Mouse (Mus musculus) v-Abl transformed pro-B cells (cell line): Measurements from ENCODE around the gene Eif3k.

Experiments used
- in situ Hi-C, 2 experiments: fragments of 400-800 bp; cut with MboI; formaldehyde crosslinking; loops; one replicate each; pipeline ENCODE4 v1.15.1; 2025; ENCODE audit not compliant: unreplicated experiment in 2 of 2

The Eif3k gene

DNA sequence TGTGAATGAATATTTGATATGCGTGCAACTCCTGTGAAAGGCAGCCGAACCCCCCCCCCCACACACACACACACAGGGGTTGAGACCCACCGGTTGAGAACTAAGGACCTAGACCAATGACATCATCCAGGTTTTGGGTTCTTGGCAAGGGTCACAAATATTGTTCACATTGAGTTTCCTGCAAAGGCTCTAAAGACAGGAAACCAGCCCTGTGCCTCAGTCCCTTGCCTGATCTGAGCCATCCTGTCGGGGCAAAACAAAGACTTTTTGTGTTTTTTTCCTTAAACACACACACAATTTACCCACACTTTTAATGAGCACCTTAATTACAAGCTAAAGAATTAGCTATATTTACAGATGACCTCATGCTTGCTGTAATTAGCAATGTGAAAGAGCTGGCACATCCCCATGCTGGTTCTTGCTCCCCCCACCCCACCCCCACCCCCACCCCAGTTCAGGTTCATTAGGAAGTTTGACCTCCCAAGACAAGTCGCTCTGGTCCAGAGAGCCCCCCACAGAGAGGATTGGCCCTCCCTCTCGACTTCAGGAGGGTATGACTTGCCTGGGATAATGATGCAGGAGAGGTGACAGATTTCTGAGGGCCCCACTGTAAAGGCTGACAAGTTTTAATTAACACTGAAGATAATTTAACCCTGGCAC is 36.8 kb downstream of the Eif3k start:
- in situ Hi-C loops, result no loop called here

- in situ Hi-C loops, result no loop called here
Observed at GRCm38 (mm10) chr7:28943451-28944180, 38.0 kb downstream of the Eif3k start.

- in situ Hi-C loops, result no loop called here
Observed at GRCm38 (mm10) chr7:28941542-28941941, 40.1 kb downstream of the Eif3k start.

GRCm38 (mm10) chr7:28941129-28941528 is 40.5 kb downstream of the Eif3k start:
- in situ Hi-C loops, result no loop called here

DNA sequence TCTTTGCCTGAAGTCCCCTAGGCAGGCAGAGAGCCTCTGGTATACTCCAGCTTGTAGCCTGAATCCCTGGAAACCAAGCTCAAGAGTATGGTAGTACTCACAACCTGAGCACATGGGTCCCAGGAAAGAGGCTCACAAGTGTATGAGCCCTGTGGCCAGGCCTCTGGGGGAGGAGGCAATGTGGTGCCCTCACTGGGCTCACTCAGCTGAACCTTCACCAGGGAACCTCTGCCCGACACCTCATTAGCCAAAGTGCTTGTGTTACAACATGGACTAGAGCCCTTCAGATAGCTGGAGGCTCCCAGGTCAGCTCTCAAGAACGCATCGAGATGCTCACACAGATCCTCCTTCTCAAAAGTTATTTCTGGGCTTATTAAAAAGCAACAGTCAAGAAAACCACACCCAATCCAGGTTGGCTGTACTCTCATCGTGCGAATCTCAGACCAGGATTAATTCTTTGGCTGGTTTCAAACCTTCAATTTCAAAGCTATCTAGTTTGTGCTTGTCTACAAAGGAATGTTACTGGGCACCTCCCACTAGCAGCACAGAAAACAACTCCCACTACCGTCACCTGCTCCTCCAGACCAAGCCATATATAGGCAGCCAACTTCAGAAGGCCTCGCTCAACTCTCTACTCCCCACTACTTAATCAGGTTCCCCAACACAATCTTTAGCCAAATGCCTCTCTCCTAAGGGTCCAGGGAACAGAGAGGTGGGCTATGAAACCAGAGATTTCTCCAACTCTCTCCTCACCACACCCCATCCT is 42.1 kb downstream of the Eif3k start:
- in situ Hi-C loops, result no loop called here

GRCm38 (mm10) chr7:28938654-28939053 is 43.0 kb downstream of the Eif3k start:
- in situ Hi-C loops, result no loop called here

- in situ Hi-C loops, result no loop called here
Observed at GRCm38 (mm10) chr7:28936787-28937186, 44.9 kb downstream of the Eif3k start.

DNA sequence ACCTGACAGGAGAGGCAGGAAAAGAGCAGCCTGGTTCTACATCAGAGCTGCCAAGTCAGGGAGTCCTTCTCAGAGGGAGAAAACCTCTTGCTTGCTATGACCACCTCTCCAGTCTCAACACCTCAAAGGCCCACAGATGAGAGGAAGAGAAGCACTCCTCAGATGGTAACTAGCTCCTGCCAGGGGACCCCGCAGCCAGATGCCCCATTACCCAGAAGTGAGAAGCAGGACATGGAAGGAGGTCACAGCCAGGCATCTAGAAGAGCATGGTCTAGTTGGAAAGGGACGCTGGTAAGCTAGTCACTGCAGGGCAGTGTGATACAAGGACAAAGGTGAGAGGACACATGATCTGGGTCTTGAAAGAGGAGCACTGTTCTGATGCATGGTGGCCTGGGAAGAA is 47.8 kb downstream of the Eif3k start:
- in situ Hi-C loops, result no loop called here

- in situ Hi-C loops, result no loop called here
Observed at GRCm38 (mm10) chr7:28932421-28933041, 49.1 kb downstream of the Eif3k start.

DNA sequence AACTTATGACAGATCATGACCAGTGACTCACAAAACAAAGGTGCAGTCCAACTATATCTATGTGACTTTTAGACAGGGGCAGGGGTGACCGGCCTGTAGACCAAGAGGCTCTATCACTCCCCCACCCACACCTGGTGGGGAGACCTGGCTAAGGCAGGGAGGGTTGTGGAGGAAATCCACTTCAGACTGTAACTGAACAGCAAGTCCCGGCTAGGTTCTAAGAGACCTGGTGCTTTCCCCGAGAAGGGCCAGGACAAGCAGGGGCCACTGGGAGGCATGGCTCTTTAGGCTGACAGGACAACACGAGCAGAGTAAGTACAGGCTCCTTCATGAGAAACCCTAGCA is 50.0 kb downstream of the Eif3k start:
- in situ Hi-C loops, result no loop called here

DNA sequence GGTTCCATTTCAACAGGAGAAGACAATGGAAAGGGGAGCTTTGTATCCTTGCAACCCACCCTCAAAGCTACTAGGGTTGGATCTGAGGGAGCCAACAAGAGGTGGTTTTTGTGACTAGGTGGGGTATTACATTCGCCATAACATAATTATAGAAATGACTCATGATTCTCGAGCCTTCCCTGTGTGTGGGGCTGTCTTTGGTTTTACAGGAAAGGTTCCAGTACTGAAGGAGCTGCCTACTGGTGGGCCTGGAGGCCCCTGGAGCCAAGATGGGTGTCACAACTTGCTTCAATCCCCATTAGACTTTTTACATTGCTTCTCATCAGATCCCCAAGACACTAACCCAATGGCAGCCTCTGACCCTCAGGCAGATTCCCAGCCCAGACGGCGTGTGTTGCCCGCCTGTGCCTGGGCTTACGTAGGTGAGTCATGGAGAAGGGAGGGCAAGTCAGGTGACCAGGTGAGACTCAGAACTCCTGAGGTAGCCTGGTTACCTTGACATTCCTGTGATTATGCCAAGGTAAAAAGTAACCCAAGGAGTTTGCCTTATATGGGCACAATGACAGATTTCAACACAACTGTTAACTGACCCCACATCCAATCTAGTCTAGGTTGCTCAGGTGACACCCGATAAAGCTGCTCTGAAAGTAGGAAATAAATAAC is 50.5 kb downstream of the Eif3k start:
- in situ Hi-C loops, result no loop called here

- in situ Hi-C loops, result no loop called here
Observed at GRCm38 (mm10) chr7:28930320-28931031, 51.2 kb downstream of the Eif3k start.

- in situ Hi-C loops, result no loop called here
Observed at GRCm38 (mm10) chr7:28929381-28929780, 52.3 kb downstream of the Eif3k start.

- in situ Hi-C loops, result no loop called here
Observed at GRCm38 (mm10) chr7:28926172-28926571, 55.5 kb downstream of the Eif3k start.

- in situ Hi-C loops, result no loop called here
Observed at GRCm38 (mm10) chr7:28925317-28925716, 56.3 kb downstream of the Eif3k start.

DNA sequence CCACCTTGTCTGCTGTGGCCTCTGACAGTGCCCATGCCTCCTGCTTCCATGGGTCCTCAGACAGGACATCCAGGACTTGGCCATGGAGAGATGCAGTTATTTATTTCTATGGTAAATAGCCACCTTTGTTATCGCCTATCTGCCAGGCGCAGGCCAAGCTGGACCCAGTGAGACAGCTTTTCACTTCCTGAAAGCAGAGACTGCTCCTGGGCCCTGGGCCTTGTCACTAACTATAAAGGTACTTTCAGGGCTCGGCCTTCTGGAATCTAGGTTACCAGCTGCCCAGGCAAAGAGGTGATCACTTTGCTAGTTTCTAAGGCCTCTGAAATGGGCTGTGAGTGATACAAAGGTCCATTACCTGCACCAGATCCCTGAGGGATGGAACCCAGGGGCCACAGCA is 56.9 kb downstream of the Eif3k start:
- in situ Hi-C loops, result no loop called here

DNA sequence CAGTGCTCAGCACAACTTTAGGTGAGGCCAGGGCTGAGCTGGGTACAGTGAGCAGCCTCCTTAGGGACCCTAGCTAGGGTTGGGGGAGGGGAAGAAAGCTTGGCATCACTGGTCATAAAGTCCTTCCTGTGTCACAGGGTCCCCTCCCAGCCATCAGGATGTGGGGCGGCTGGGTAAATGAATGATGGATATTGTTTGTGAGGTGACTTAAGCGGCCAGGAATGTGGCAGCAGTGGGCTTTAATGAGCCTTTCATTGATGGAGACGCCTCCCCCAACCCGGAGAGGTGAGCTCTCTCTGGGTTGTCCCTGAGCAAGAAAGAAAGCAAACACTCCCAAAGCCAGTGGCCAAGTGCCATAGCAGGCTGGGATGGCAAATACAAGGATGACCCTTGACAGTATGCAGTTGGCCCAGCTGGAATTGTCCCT is 57.8 kb downstream of the Eif3k start:
- in situ Hi-C loops, result no loop called here

DNA sequence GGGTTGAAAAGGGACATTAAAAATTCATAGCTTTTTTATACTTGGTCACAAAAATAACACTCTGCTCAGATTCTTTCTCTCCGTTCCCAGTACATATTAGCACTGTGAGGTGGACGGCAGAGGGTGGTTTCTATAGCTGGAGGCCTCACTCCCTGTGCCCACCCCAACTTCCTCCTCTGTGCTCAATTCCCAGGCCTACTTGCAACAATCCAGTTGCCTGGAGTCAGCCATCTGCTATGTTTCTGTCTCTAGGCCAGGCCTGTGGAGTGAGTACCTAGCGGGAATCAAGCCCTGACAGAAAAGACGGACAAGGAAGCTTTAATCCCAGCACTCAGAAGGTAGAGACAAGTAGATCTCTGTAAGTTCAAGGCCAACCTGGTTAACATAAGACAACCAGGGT is 59.1 kb downstream of the Eif3k start:
- in situ Hi-C loops, result no loop called here

DNA sequence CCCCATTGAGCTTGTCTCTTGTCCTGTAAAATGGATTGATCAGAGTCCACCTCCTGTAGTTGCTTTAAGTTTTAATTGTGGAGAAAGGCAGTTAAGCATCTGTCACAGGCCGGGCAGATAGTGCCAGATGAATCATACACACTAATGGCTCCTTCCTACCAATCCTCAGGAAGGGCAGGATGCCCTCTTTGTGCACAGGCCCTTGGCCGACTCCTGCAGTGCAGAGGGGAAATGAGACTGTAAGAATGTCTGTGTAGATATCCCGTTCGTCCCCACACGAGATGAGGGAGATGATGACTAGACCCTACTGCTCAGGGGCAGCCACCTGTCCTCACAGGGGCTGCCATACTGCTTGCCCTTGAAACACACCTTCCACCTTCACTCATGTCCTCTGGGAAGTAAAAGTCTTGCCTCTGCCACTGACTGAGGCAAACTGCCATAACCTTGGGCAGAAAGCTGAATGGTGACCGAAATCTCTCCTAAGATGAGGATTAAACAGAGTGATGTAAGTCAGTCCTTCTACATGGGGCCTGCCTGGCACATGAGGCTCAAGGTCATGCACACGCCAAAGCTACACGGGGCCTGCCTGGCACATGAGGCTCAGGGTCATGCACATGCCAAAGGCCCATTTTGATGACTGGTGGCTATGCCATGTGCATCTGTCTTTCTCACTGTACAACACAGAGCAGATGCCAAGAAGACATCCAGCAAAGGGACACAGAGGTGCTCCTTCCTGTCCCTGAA is 59.8 kb downstream of the Eif3k start:
- in situ Hi-C loops, result no loop called here
